10 mouse cellular contexts compared by ENCODE assay signal in the genomic region with DNA sequence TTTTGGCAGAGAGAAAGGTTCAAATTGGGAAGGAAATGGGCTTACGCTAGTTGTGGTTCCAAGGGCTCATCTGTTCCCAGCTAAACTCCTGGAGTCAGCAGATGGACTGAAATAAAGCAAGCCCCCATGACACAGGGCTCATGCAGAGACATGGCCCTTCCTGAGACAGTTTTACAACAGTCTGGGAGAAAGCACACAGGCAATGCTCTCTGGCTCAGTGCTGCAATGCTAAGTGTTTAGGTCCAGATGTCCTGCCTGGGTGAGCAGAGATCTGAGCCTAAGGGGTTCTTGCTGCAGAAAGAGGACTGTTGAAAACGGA. TPM values are rescaled to one million over a fixed set of nuclear protein-coding genes. Genes with fewer than 3 reads are reported as not detected.
A peak's percentile ranks its signal among the peaks of the same experiment; 100 is the strongest.
DNase-seq lines count a peak whose midpoint lies in the region; ATAC-seq and TF ChIP-seq lines count a peak whose summit lies in the region.
"Had no signal": no experiment of that assay in that cellular context is flagged by ENCODE, and none has a peak within 500 bp of the region (broad histone marks: within the 10 kb centered on the region; RNA-seq: fewer than 3 reads in every experiment).

No protein-coding gene starts in this region.

- H3K36me3 ChIP-seq in hindbrain, embryonic 16.5 days (ENCODE audit: control insufficient read depth, insufficient read depth, low read length), result no peaks in the 10 kb centered on the region
- H3K36me3 ChIP-seq in hindbrain, postnatal 0 days (ENCODE audit: insufficient read depth, low read length), result no peaks in the 10 kb centered on the region
- no peaks in the 10 kb centered on the region for H3K36me3 ChIP-seq in neural tube, embryonic 13.5 days

- no peak for TF ChIP-seq CTCF in hindbrain, postnatal 0 days (IDR thresholded peaks at IDR 0.05; ENCODE audit: low read depth)

- no peaks in the 10 kb centered on the region for H3K9me3 ChIP-seq in hindbrain, embryonic 16.5 days (ENCODE audit: control insufficient read depth, low read length)
- H3K9me3 ChIP-seq in hindbrain, postnatal 0 days (ENCODE audit: low read length), result no peaks in the 10 kb centered on the region
- H3K9me3 ChIP-seq in neural tube, embryonic 13.5 days, result no peaks in the 10 kb centered on the region

- no peak overlapping the region for H3K9ac ChIP-seq in hindbrain, embryonic 16.5 days (ENCODE audit: low read depth, low read length)
- H3K9ac ChIP-seq in hindbrain, postnatal 0 days (replicated peaks; ENCODE audit: low read length), result no peak overlapping the region
- H3K9ac ChIP-seq in neural tube, embryonic 13.5 days, result no peak overlapping the region

- ATAC-seq in hindbrain, embryonic 16.5 days, result 0 out of 2 replicates have a peak, but pooled peaks have one; percentile 29
- no peak; the same call in 1 of the 2 replicates for ATAC-seq in hindbrain, postnatal 0 days
- ATAC-seq in neural tube, embryonic 13.5 days (ENCODE audit: low read depth), result no peak

- no peaks in the 10 kb centered on the region for H3K27me3 ChIP-seq in hindbrain, embryonic 16.5 days (replicated peaks; ENCODE audit: control insufficient read depth, insufficient read depth, low read length)
- no peaks in the 10 kb centered on the region for H3K27me3 ChIP-seq in hindbrain, postnatal 0 days (ENCODE audit: insufficient read depth, low read length)
- H3K27me3 ChIP-seq in neural tube, embryonic 13.5 days, result no peaks in the 10 kb centered on the region

- H3K27ac ChIP-seq in hindbrain, embryonic 16.5 days (ENCODE audit: low read depth, low read length), result no peak overlapping the region
- no peak overlapping the region for H3K27ac ChIP-seq in hindbrain, postnatal 0 days
- peak overlapping the region; percentile 54; the same call in 1 of the 2 replicates for H3K27ac ChIP-seq in neural tube, embryonic 13.5 days (replicated peaks)

- WGBS in hindbrain, embryonic 16.5 days, result 37% methylated on average over 2 of the region's 2 CpGs
- 38% methylated on average over 2 of the region's 2 CpGs for WGBS in hindbrain, postnatal 0 days
- WGBS in neural tube, embryonic 13.5 days, result 21% methylated on average over 2 of the region's 2 CpGs

- DNase-seq in cerebellum, postnatal 10 days, result peak; percentile 47 to 66
- DNase-seq in cerebellum, adult 9-11 months, result no peak
- DNase-seq in hindbrain, postnatal 0 days (ENCODE audit: low spot score), result no peak
- no peak for DNase-seq in neural tube, embryonic 10.5 days (ENCODE audit: extremely low spot score, low spot score)
- no peak for DNase-seq in adrenal gland, postnatal 10 days
- no peak for DNase-seq in left cerebral cortex, postnatal 10 days (ENCODE audit: extremely low spot score in 1 of 2, low spot score in 2 of 2)
- DNase-seq: kidney, postnatal 25 days had no signal

- intact Hi-C loops in left cerebral cortex, postnatal 10 days (cut with DNase I), result no loop called here

- H3K4me3 ChIP-seq in hindbrain, embryonic 16.5 days (ENCODE audit: low read length), result no peak overlapping the region
- H3K4me3 ChIP-seq in hindbrain, postnatal 0 days (ENCODE audit: low read length), result no peak overlapping the region
- no peak overlapping the region for H3K4me3 ChIP-seq in neural tube, embryonic 13.5 days

- H3K4me1 ChIP-seq in hindbrain, embryonic 16.5 days (ENCODE audit: control insufficient read depth, insufficient read depth, low read depth, low read length), result peaks cover 10% of the 10 kb centered on the region; the same call in 1 of the 2 replicates
- H3K4me1 ChIP-seq in hindbrain, postnatal 0 days (ENCODE audit: insufficient read depth, low read length), result 0 out of 2 replicates have a peak, but pooled peaks cover 6% of the 10 kb centered on the region
- peaks cover 43% of the 10 kb centered on the region for H3K4me1 ChIP-seq in neural tube, embryonic 13.5 days (replicated peaks)

- H3K4me2 ChIP-seq in hindbrain, embryonic 16.5 days (ENCODE audit: low read length), result no peak overlapping the region
- H3K4me2 ChIP-seq in hindbrain, postnatal 0 days (ENCODE audit: low read depth, low read length), result no peak overlapping the region
- H3K4me2 ChIP-seq in neural tube, embryonic 13.5 days, result no peak overlapping the region

RNA-seq across cellular contexts. Expression of gene Vsir, which starts 15.6 kb away (rescaled TPM):
- 2.4 TPM in 2 replicates for polyA plus RNA-seq in hindbrain, embryonic 16.5 days (2015; fragmentation: Nextera tagmentation; extraction: Ambion mirVana)
- total RNA-seq in hindbrain, postnatal 0 days (2014; rRNA removed), result 19.2 and 43.1 TPM in 2 replicates
- 1.9 and 4.8 TPM in 2 replicates for polyA plus RNA-seq in hindbrain, postnatal 0 days (2015; fragmentation: Nextera tagmentation; extraction: Ambion mirVana)
- 2.8 and 3.0 TPM in 2 replicates for polyA plus RNA-seq in neural tube, embryonic 13.5 days (2015; fragmentation: Nextera tagmentation; extraction: Ambion mirVana)
- 10 to 100 TPM; 20.1 to 21.0 TPM for total RNA-seq in adrenal gland, postnatal 10 days (2021)
- 10 to 100 TPM; 18.8 to 20.7 TPM for total RNA-seq in left cerebral cortex, postnatal 10 days (2021)

RNA-seq across cellular contexts. Expression of gene Gm17455, which starts 37.3 kb away (rescaled TPM):
- polyA plus RNA-seq in hindbrain, embryonic 16.5 days (2015; fragmentation: Nextera tagmentation; extraction: Ambion mirVana), result 13.3 and 14.0 TPM in 2 replicates
- total RNA-seq in hindbrain, postnatal 0 days (2014; rRNA removed), result 2.4 and 19.4 TPM in 2 replicates
- 8.9 and 12.4 TPM in 2 replicates for polyA plus RNA-seq in hindbrain, postnatal 0 days (2015; fragmentation: Nextera tagmentation; extraction: Ambion mirVana)
- polyA plus RNA-seq in neural tube, embryonic 13.5 days (2015; fragmentation: Nextera tagmentation; extraction: Ambion mirVana), result 4.9 and 12.3 TPM in 2 replicates
- not detected for total RNA-seq in adrenal gland, postnatal 10 days (2021)
- 1 to 10 TPM; 1.4 to 2.1 TPM for total RNA-seq in left cerebral cortex, postnatal 10 days (2021)
- polyA plus RNA-seq: heart, embryonic 14.5 days had no signal

Comparison
In these comparisons a context has a peak if more than half of its experiments do, and no peak if none do; other contexts are left out.
1. DNase-seq: peak in cerebellum, postnatal 10 days (2 of 2); none in cerebellum, adult 9-11 months (single experiment), hindbrain, postnatal 0 days (single experiment), neural tube, embryonic 10.5 days (single experiment), adrenal gland, postnatal 10 days (single experiment) and left cerebral cortex, postnatal 10 days (0 of 2).